Mouse (Mus musculus) kidney, adult 2 months (tissue): Measurements from ENCODE around the gene Sult1a1.

Experiments used
- CTCF ChIP-seq: fragments of 200-500 bp; conservative IDR thresholded peaks from 2 replicates; pipeline ENCODE4 v1.5.1; 2011; ENCODE audit warnings: low read depth, mild to moderate bottlenecking, control low read depth, low read length, moderate library complexity, mixed read lengths; ENCODE audit not compliant: insufficient read depth, insufficient read length
- POLR2A ChIP-seq: fragments of 200-500 bp; IDR thresholded peaks from one replicate; pipeline ENCODE4 v1.6.1; 2011; ENCODE audit warnings: low read depth, low read length, control low read depth

GRCm38 (mm10) chr7:126653991-126654390, 22.2 kb downstream of the Sult1a1 start:
- TF ChIP-seq POLR2A (no peak), CTCF (no peak)
